Mouse (Mus musculus) liver, postnatal 0 days (tissue): Measurements from ENCODE around the gene Sipa1.

Source experiments
- CTCF ChIP-seq: sonication (generic); IDR thresholded peaks from 2 replicates; pipeline ENCODE4 v1.5.1; 2016; ENCODE audit warnings: antibody characterized with exemption, low read depth
- EP300 ChIP-seq: IDR thresholded peaks from 2 replicates; pipeline ENCODE4 v1.6.1; 2016; ENCODE audit warnings: antibody characterized with exemption, low read depth, mild to moderate bottlenecking

DNA sequence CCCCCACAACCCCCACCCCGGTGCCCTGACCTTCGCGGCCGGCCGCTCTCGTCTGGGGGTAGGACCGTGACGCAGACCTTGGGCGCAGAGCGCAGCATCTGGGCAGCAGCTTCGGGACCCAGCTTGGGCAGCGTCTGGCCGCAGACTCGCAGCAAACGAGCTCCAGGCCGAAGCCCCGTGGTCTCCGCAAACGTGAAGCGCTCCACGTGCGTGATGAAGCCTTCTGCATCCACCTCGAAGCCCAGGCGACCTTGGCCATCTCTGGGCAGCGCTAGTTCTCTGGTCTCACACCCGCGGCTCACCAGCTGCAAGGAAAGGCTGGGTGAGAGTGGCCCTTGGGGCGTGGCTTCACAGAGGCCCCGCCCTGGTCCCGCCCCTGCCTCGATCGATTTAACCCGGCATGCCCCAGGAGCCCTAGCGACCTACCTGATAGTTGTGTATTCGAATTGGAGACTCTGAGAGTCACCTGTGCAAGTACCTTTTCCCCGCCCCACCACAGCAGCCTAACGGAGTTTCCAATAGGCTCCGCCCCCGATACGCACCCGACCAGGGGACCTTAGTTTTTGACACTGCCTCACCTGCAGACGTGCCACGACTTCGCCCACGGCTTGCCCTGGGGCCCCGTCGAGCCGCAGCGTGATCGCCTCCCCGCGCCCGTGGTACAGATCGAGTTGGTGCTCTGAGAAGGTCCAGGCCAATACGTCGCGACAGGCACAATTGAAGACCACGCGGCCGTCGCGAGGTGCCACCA is 9.4 kb downstream of the Sipa1 start:
- no peak for TF ChIP-seq CTCF
- no peak for TF ChIP-seq EP300
